Mouse (Mus musculus): ENCODE results near the gene Tnfsf15.

DNA sequence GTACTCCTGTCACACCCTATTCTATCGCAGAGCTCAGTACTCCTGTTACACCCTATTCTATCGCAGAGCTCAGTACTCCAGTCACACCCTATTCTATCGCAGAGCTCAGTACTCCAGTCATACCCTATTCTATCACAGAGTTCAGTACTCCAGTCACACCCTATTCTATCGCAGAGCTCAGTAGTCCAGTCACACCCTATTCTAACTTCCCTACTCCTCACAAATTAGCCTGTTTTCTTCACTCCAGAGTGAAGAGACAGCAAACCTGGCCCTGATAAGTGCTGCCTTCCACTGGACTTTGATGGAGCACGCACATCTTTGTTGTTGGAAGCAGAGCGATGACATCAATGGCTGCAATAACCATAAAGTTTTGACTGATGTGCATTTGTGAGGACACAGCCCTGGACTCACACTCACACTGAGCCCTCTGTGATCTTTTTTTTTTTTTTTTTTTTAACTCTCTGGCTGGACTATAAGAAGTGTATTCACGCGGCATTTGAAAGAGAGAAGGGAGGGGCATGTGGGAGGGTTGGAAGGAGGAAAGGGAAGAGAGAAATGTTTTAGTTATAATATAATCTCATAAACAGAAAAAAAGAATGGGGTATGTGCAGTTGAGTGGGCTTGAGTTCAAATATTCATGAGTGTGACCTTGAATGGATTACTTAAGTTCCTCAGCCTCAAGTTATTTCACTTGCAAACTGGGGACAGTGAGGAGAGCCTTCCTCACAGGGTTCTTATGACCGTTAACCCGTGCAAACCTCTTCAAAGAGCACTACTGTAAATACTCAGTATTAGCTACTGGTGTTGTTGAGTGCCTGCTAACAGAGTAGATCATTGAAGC is 60.3 kb downstream of the Tnfsf15 start:
- TF ChIP-seq CTCF (IDR thresholded peaks at IDR 0.05; ENCODE audit: low read depth) (no peak), EP300 (IDR thresholded peaks at IDR 0.05; ENCODE audit: low read depth) (no peak)

Measured in heart, postnatal 0 days (tissue).